Mouse (Mus musculus): ENCODE results near the gene Sestd1. TPM values are rescaled to one million over a fixed set of nuclear protein-coding genes. Genes with fewer than 3 reads are reported as not detected.

Gene Sestd1
- polyA plus RNA-seq, 1 experiment = 76.6 TPM

DNA sequence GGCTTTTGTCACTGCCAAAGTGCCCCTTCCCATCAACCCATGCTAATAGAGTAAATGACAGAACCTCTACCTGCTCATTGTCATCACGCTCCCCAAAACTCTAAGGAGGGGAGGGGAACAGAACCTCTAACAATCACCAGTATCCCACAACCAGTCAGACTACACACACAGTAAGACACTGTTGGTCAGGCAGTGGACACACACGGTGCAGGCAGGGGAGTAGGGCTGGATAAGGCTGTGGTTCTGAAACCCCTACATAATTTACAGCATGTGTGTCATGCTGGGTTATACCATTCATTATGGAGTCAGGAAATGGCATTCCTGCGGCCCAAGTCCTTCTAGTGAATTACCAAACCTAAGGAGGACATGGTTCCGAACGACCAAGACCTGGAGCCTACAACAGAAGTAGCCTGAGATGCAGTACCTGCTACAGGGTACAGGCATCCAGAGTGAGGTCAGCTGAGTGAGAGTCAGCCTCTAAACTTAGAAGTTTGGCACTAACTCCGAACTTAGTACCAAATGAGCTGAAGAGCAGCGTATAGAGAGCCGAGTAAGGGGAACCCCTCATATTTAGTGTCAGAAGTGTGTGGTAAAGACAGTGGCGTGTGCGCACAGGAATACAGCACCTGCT, 33.1 kb downstream of the Sestd1 start:
- WGBS = 93% methylated on average over 10 of the region's 10 CpGs
- Histone ChIP-seq H3K4me1 (ENCODE audit: control insufficient read depth, insufficient read depth, low read length) (peaks cover 16% of the 10 kb centered on the region), H3K27ac (ENCODE audit: insufficient read depth, low read depth, low read length) (no peak overlapping the region)

GRCm38 (mm10) chr2:77245806-77246205, 34.6 kb downstream of the Sestd1 start:
- TF ChIP-seq POLR2A (IDR thresholded peaks at IDR 0.05; ENCODE audit: insufficient read depth, low read depth, low read length) = no peak
- TF ChIP-seq CTCF (IDR thresholded peaks at IDR 0.05; ENCODE audit: insufficient read depth, low read depth, low read length) = no peak
- Histone ChIP-seq H3K27ac (ENCODE audit: insufficient read depth, low read depth, low read length) (no peak overlapping the region), H3K4me1 (ENCODE audit: control insufficient read depth, insufficient read depth, low read length) (peaks cover 16% of the 10 kb centered on the region), H3K4me3 (ENCODE audit: insufficient read depth, low read depth, low read length) (no peak overlapping the region)
- WGBS = 45% methylated on average over 3 of the region's 3 CpGs

More for the DNA sequence above, 33.1 kb downstream of the Sestd1 start:
- H3K4me3 ChIP-seq (ENCODE audit: insufficient read depth, low read depth, low read length) = no peak overlapping the region
- no peak for TF ChIP-seq POLR2A (IDR thresholded peaks at IDR 0.05; ENCODE audit: insufficient read depth, low read depth, low read length)
- no peak for TF ChIP-seq CTCF (IDR thresholded peaks at IDR 0.05; ENCODE audit: insufficient read depth, low read depth, low read length)

DNA sequence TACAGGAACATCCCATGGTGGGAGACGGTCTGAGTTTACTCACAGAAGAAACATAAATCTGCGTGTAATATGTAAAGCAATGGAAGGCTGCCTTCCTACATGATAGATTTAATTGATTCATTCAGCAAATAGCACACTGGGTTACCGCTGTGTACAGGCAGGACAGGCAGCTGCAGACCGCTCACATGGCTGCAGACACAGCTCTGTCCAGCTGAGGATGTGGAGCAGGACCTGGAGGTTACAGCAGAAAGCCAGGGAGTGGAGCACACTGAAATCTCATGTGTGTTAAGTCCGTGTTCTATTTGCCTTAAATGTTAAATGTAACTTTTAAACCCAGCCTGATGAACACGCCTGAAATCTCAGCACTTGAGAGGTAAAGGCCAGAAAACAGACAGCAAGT, 38.1 kb downstream of the Sestd1 start:
- TF ChIP-seq POLR2A (IDR thresholded peaks at IDR 0.05; ENCODE audit: insufficient read depth, low read depth, low read length) (no peak), CTCF (IDR thresholded peaks at IDR 0.05; ENCODE audit: insufficient read depth, low read depth, low read length) (no peak)
- Histone ChIP-seq H3K4me1 (ENCODE audit: control insufficient read depth, insufficient read depth, low read length) (peaks cover 5% of the 10 kb centered on the region), H3K27ac (ENCODE audit: insufficient read depth, low read depth, low read length) (no peak overlapping the region), H3K4me3 (ENCODE audit: insufficient read depth, low read depth, low read length) (no peak overlapping the region)
- 90% methylated on average over 6 of the region's 6 CpGs for WGBS

DNA sequence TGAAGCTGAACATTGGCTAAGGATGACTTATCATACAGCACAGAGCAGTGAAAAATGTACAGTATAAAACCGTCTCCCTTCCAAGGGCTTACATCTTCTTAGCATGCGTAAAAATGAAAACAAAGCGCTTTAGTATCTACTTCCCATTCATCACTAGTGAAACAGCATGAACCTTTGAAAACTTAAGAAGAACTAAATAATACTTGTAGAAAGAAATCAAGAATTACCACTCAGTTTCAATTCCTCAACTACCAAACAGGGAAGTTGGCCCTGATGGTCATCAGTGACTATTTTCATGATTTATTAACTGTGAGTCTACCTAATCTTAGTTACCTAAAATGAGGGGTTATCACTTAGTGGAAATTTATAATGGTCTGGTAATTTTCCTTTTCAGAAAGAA, 41.8 kb downstream of the Sestd1 start:
- WGBS = 91% methylated on average over 3 of the region's 3 CpGs

GRCm38 (mm10) chr2:77238046-77238445, 42.3 kb downstream of the Sestd1 start:
- TF ChIP-seq POLR2A (IDR thresholded peaks at IDR 0.05; ENCODE audit: insufficient read depth, low read depth, low read length) (no peak), CTCF (IDR thresholded peaks at IDR 0.05; ENCODE audit: insufficient read depth, low read depth, low read length) (no peak)
- Histone ChIP-seq H3K27ac (ENCODE audit: insufficient read depth, low read depth, low read length) (no peak overlapping the region), H3K4me1 (ENCODE audit: control insufficient read depth, insufficient read depth, low read length) (no peaks in the 10 kb centered on the region), H3K4me3 (ENCODE audit: insufficient read depth, low read depth, low read length) (no peak overlapping the region)
- WGBS = 47% methylated on average over 3 of the region's 3 CpGs

More for the DNA sequence above, 41.8 kb downstream of the Sestd1 start:
- H3K4me1 ChIP-seq (ENCODE audit: control insufficient read depth, insufficient read depth, low read length) = no peaks in the 10 kb centered on the region
- H3K27ac ChIP-seq (ENCODE audit: insufficient read depth, low read depth, low read length) = no peak overlapping the region
- no peak overlapping the region for H3K4me3 ChIP-seq (ENCODE audit: insufficient read depth, low read depth, low read length)
- TF ChIP-seq CTCF (IDR thresholded peaks at IDR 0.05; ENCODE audit: insufficient read depth, low read depth, low read length) (no peak), POLR2A (IDR thresholded peaks at IDR 0.05; ENCODE audit: insufficient read depth, low read depth, low read length) (no peak)

DNA sequence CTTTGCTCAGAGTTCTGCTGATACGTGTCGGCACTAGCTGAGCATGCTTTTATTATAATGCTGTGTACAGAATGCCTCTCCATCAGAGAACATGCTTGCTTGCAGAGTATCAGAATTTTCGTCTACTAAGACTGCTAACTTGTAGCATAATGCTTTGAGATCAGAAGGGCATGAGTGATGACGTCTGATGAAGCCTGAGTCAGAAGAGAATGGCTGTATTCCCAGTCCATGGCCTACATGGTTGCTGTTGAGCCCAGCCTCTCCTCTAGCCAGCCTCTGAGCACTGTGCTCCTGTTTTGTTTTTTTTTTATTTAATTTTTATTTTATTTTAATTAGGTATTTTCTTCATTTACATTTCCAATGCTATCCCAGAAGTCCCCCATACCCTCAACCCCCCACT, 43.5 kb downstream of the Sestd1 start:
- H3K4me1 ChIP-seq (ENCODE audit: control insufficient read depth, insufficient read depth, low read length) = no peaks in the 10 kb centered on the region
- TF ChIP-seq POLR2A (IDR thresholded peaks at IDR 0.05; ENCODE audit: insufficient read depth, low read depth, low read length) = no peak
- TF ChIP-seq CTCF (IDR thresholded peaks at IDR 0.05; ENCODE audit: insufficient read depth, low read depth, low read length) = no peak
- WGBS = 67% methylated on average over 4 of the region's 4 CpGs

GRCm38 (mm10) chr2:77235896-77236295, 44.5 kb downstream of the Sestd1 start:
- Histone ChIP-seq H3K4me1 (ENCODE audit: control insufficient read depth, insufficient read depth, low read length) (no peaks in the 10 kb centered on the region; the same call in 1 of the 2 replicates), H3K4me3 (ENCODE audit: insufficient read depth, low read depth, low read length) (no peak overlapping the region), H3K27ac (ENCODE audit: insufficient read depth, low read depth, low read length) (no peak overlapping the region)
- WGBS = 67% methylated on average over 4 of the region's 4 CpGs
- no peak for TF ChIP-seq POLR2A (IDR thresholded peaks at IDR 0.05; ENCODE audit: insufficient read depth, low read depth, low read length)
- no peak for TF ChIP-seq CTCF (IDR thresholded peaks at IDR 0.05; ENCODE audit: insufficient read depth, low read depth, low read length)

More for the DNA sequence above, 43.5 kb downstream of the Sestd1 start:
- H3K4me3 ChIP-seq (ENCODE audit: insufficient read depth, low read depth, low read length) = no peak overlapping the region
- H3K27ac ChIP-seq (ENCODE audit: insufficient read depth, low read depth, low read length) = no peak overlapping the region

DNA sequence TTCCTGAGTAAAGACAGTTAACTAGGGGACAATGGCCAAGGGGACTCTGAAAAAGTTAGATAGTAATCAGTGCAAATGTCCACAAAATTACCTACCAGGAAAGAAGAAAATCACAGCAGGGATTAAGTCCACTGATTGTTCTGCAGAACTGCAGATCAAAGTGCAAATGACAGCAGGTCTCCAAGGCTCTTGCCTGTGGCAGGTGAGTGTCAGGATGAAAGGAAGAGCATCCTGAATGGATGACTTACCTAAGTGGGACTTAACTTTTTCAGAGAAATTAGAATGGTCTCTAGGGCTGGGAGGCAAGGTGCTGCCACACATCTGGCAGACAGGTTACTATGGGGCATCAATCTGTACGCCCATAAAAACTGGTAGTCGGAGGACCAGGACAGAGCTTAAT, 47.8 kb downstream of the Sestd1 start:
- 97% methylated on average over 2 of the region's 2 CpGs for WGBS
- TF ChIP-seq CTCF (IDR thresholded peaks at IDR 0.05; ENCODE audit: insufficient read depth, low read depth, low read length) = no peak
- Histone ChIP-seq H3K4me3 (ENCODE audit: insufficient read depth, low read depth, low read length) (no peak overlapping the region), H3K27ac (ENCODE audit: insufficient read depth, low read depth, low read length) (no peak overlapping the region), H3K4me1 (ENCODE audit: control insufficient read depth, insufficient read depth, low read length) (no peaks in the 10 kb centered on the region; the same call in 1 of the 2 replicates)

DNA sequence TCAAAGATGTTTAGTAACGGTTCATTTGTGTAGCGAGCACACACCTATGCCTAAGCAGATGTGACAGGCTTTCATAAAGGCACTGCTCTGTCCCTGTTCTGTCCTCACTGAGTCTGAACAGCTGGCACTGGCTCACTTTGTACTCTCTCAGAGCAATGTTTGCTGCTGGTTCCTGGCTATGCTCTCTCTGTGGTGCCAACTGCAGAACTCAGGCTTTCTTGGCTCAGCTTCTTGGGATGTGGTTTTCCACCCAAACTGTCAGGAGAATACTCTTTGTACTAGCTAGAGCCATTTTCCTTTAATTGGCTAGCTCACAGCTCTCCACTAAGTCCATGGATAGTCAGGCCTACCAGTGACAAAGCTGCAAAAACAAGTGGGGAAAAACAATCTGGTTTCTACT, 59.4 kb downstream of the Sestd1 start:
- H3K4me3 ChIP-seq (ENCODE audit: insufficient read depth, low read depth, low read length) = no peak overlapping the region
- H3K27ac ChIP-seq (ENCODE audit: insufficient read depth, low read depth, low read length) = peak overlapping the region; percentile 15; the same call in 1 of the 2 replicates
- 0 out of 2 replicates have a peak, but pooled peaks cover 2% of the 10 kb centered on the region for H3K4me1 ChIP-seq (ENCODE audit: control insufficient read depth, insufficient read depth, low read length)
- 61% methylated on average over 2 of the region's 2 CpGs for WGBS
- TF ChIP-seq POLR2A (IDR thresholded peaks at IDR 0.05; ENCODE audit: insufficient read depth, low read depth, low read length) = no peak
- no peak for TF ChIP-seq CTCF (IDR thresholded peaks at IDR 0.05; ENCODE audit: insufficient read depth, low read depth, low read length)

Data from olfactory bulb, adult 2 months (tissue).